Mouse (Mus musculus): Measurements from ENCODE around the gene Bax. TPM values are rescaled to one million over a fixed set of nuclear protein-coding genes. Genes with fewer than 3 reads are reported as not detected.

Bax gene
- polyA plus RNA-seq, 1 experiment from 2014 or later: 70.3 TPM

DNA sequence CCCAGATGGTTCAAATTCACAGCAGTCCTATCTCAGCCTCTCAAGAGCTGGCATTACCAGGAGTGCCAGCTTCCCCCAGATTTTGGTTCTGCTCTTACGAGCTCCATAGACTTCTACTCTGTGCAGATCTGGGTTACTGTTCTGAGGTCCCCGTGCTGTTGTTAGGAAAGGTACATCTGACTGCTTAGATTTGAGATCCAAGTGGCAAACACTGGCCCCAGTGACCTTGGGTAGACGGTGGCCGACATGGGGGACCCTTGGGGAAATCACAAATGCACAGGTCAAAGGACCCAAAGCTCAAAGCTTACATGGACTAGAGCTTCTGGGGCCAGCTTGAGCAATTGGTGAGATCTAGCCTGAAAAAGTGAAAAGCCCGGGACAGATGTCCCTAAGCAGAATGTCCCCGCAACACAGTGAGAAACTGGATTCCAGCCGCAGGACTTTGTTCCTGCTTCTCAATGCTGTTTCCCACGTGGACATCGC is 9.9 kb downstream of the Bax start:
- ATAC-seq (ENCODE audit: insufficient read depth): no peak
- H3K9me3 ChIP-seq (replicated peaks): no peaks in the 10 kb centered on the region
- peaks cover 55% of the 10 kb centered on the region for H3K4me1 ChIP-seq (replicated peaks)
- WGBS (ENCODE audit: insufficient replicate concordance): 54% methylated on average over 9 of the region's 9 CpGs
- peak overlapping the region; percentile 97 for H3K27ac ChIP-seq (replicated peaks)
- H3K9ac ChIP-seq: 0 out of 2 replicates have a peak overlapping the region, but pooled peaks have one; percentile 80
- peak overlapping the region; percentile 87 for H3K4me2 ChIP-seq
- peak overlapping the region; percentile 76; the same call in 1 of the 2 replicates for H3K4me3 ChIP-seq (replicated peaks)
- no peaks in the 10 kb centered on the region for H3K27me3 ChIP-seq
- H3K36me3 ChIP-seq (replicated peaks): peaks cover 54% of the 10 kb centered on the region

DNA sequence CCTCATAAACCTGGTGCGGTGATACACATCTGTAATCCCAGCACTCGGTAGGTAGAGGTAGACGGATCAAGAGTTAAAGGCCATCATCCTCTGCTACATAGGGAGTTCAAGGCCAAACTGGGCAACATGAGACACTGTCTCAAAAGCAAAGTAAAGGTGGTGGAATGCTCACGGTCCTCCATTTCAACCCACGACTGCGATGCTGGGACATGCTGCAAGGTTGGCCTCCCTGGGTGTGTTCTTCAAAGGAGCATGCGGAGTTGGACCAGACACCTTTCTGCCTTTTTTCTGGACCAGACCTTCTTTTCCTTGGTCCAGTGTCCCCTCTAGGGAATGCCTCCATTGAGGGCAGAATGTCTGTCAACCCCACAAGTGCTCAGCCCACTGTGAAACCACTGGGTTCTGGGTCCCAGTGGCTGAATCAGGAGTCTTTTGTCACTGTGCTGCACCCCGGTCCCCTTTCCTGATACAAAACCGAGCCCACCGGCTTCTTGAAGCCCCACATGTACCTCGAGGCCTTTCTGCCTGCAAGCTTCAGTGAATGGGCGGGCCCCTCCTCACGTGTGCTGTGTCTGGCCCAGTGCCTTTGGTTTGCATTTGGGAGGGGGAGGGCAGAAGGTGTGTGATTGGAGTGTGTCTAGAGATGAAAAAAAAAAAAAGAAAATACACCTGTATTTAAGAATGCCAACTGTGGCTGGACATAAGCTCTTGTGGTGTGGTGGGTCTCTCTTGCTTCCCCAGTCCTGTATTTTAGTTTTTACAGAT is 10.6 kb downstream of the Bax start:
- H3K4me1 ChIP-seq (replicated peaks): peaks cover 55% of the 10 kb centered on the region
- H3K4me3 ChIP-seq (replicated peaks): no peak overlapping the region
- H3K27me3 ChIP-seq: no peaks in the 10 kb centered on the region
- H3K9ac ChIP-seq: no peak overlapping the region
- ATAC-seq (ENCODE audit: insufficient read depth): no peak
- no peaks in the 10 kb centered on the region for H3K9me3 ChIP-seq (replicated peaks)
- H3K36me3 ChIP-seq (replicated peaks): peaks cover 52% of the 10 kb centered on the region
- peak overlapping the region; percentile 87; the same call in 1 of the 2 replicates for H3K4me2 ChIP-seq
- peak overlapping the region; percentile 97 for H3K27ac ChIP-seq (replicated peaks)
- 73% methylated on average over 13 of the region's 13 CpGs for WGBS (ENCODE audit: insufficient replicate concordance)

DNA sequence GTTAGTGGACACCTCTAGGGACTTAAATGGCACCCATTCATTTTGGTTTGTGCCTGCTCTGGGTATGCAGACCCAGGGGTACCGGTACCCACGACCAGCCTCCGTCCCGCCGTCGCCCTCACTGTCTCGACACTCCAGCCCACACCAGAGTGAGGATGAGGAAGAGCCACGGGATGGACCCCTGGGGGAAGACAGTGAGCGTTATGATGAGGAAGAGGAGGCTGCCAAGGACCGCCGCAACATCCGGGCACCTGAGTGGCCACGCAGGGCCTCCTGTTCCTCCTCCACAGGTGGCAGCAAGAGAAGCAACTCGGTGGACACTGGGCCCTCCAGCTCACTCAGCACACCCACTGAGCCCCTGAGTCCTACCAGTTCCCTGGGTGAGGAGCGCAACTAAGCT is 11.7 kb downstream of the Bax start:
- Histone ChIP-seq H3K27me3 (no peaks in the 10 kb centered on the region), H3K4me3 (replicated peaks) (no peak overlapping the region), H3K27ac (replicated peaks) (no peak overlapping the region), H3K36me3 (replicated peaks) (peaks cover 52% of the 10 kb centered on the region), H3K9ac (no peak overlapping the region), H3K4me2 (no peak overlapping the region), H3K4me1 (replicated peaks) (peaks cover 46% of the 10 kb centered on the region), H3K9me3 (replicated peaks) (no peaks in the 10 kb centered on the region)
- ATAC-seq (ENCODE audit: insufficient read depth): no peak
- WGBS (ENCODE audit: insufficient replicate concordance): 87% methylated on average over 15 of the region's 15 CpGs

DNA sequence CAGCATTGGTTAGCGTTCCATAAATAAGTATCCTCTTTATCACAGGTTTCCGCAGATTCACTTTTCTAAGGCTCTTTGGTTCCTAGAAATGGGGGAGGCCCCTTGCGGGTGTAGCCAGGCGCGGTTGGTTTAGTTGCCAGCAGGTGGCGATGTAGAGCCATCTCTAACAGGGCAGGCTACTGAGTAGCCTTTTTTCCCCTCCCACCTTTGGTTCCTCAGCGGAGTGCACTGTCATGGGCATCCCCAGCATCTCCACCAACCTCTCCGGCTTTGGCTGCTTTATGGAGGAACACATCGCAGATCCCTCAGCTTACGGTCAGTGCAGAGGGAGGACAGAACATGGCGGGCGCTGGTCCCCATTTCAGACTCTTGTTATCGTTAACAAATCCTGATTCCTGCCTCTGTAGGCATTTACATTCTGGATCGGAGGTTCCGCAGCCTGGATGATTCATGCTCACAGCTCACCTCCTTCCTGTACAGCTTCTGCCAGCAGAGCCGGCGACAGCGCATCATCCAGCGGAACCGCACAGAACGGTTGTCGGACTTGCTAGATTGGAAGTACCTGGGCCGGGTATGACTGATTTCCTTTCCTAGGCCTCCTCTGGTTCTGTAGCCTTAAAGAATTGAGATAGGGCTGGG is 15.2 kb downstream of the Bax start:
- Histone ChIP-seq H3K27ac (replicated peaks) (0 out of 2 replicates have a peak overlapping the region, but pooled peaks have one; percentile 19), H3K9ac (no peak overlapping the region), H3K9me3 (replicated peaks) (no peaks in the 10 kb centered on the region), H3K27me3 (no peaks in the 10 kb centered on the region), H3K4me3 (replicated peaks) (0 out of 2 replicates have a peak overlapping the region, but pooled peaks have one; percentile 1), H3K4me1 (replicated peaks) (peaks cover 33% of the 10 kb centered on the region), H3K36me3 (replicated peaks) (peaks cover 34% of the 10 kb centered on the region), H3K4me2 (0 out of 2 replicates have a peak overlapping the region, but pooled peaks have one; percentile 20)
- 50% methylated on average over 23 of the region's 23 CpGs for WGBS (ENCODE audit: insufficient replicate concordance)
- ATAC-seq (ENCODE audit: insufficient read depth): peak; percentile 68

DNA sequence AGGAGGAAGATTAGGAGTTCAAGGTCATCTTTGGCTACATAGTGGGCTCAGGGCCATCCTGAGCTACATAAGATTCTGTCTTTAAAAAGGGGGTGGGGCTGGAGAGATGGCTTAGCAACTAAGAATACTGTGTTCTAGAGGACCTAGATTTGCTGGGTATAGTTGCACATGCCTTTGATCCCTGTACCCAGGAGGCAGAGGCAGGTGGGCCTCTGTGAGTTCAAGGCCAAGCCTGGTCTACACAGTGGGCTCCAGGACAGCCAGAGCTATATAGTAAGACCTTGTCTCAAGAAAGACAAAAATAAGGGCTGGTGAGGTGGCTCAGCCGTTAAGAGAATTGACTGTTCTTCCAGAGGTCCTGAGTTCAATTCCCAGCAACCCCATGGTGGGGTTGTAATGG is 16.7 kb downstream of the Bax start:
- H3K9me3 ChIP-seq (replicated peaks): no peaks in the 10 kb centered on the region
- H3K4me2 ChIP-seq: no peak overlapping the region
- no peaks in the 10 kb centered on the region for H3K27me3 ChIP-seq
- no peak overlapping the region for H3K4me3 ChIP-seq (replicated peaks)
- peaks cover 22% of the 10 kb centered on the region for H3K36me3 ChIP-seq (replicated peaks)
- H3K27ac ChIP-seq (replicated peaks): no peak overlapping the region
- H3K4me1 ChIP-seq (replicated peaks): peaks cover 26% of the 10 kb centered on the region
- WGBS (ENCODE audit: insufficient replicate concordance): 79% methylated on average over 1 of the region's 1 CpGs
- ATAC-seq (ENCODE audit: insufficient read depth): no peak
- H3K9ac ChIP-seq: no peak overlapping the region

DNA sequence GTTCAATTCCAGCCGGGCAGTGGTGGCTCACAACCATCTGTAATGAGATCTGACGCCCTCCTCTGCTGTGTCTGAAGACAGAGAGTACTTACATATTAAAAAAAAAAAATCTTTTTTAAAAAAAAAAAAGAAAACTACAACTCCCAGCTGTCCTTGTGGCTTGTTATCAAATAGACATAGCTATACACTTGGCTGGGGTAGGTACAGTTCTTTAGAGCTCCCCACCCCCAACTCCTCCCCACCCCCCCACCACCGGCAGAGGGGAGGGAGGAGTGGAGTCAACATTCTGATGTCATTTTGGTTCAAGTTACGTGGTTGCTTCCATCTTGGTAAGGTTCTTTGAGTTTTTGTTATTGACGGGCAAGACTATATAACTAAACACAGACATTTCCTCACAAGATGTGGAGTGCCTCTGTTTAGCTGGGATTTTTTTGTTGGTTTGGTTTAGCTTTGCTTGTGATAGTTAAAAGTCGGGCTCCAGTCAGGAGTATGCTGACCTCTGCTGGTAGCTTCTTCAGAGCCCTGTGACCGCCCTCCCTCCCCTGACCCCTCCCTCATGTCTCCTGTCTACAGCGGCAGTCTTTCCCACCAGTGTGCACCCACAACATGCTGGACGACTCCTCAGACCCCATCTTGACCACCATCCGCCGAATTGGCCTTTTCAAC is 19.2 kb downstream of the Bax start:
- Histone ChIP-seq H3K4me3 (replicated peaks) (peak overlapping the region; percentile 21; the same call in 1 of the 2 replicates), H3K27me3 (no peaks in the 10 kb centered on the region), H3K9ac (no peak overlapping the region; the same call in 1 of the 2 replicates), H3K4me1 (replicated peaks) (peaks cover 26% of the 10 kb centered on the region), H3K9me3 (replicated peaks) (no peaks in the 10 kb centered on the region), H3K27ac (replicated peaks) (no peak overlapping the region), H3K36me3 (replicated peaks) (peaks cover 17% of the 10 kb centered on the region), H3K4me2 (peak overlapping the region; percentile 46)
- ATAC-seq (ENCODE audit: insufficient read depth): 0 out of 2 replicates have a peak, but pooled peaks have one; percentile 25
- 23% methylated on average over 11 of the region's 11 CpGs for whole genome bisulfite sequencing (ENCODE audit: insufficient replicate concordance)

DNA sequence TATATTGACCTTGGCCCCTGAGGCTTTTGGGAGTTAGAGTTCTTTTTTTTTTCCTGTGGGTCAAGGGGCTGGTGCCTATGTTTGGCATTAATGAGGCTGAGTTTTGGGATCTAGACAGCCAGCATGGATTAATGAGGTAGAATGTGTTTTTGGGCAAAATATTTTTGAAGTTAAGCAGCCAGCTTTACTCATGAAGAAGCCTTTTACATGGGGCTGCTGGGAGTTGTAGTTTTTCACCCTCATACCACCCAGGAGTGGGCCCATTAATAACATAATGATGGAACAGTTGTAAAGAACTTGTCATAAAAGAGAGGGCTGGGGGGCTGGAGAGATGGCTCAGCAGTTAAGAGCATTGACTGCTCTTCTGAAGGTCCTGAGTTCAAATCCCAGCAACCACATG is 20.1 kb downstream of the Bax start:
- no peaks in the 10 kb centered on the region for H3K9me3 ChIP-seq (replicated peaks)
- peaks cover 18% of the 10 kb centered on the region for H3K4me1 ChIP-seq (replicated peaks)
- peaks cover 9% of the 10 kb centered on the region for H3K36me3 ChIP-seq (replicated peaks)
- no peak overlapping the region for H3K4me3 ChIP-seq (replicated peaks)
- H3K27ac ChIP-seq (replicated peaks): no peak overlapping the region
- no peaks in the 10 kb centered on the region for H3K27me3 ChIP-seq
- ATAC-seq (ENCODE audit: insufficient read depth): no peak
- H3K9ac ChIP-seq: no peak overlapping the region
- H3K4me2 ChIP-seq: no peak overlapping the region

DNA sequence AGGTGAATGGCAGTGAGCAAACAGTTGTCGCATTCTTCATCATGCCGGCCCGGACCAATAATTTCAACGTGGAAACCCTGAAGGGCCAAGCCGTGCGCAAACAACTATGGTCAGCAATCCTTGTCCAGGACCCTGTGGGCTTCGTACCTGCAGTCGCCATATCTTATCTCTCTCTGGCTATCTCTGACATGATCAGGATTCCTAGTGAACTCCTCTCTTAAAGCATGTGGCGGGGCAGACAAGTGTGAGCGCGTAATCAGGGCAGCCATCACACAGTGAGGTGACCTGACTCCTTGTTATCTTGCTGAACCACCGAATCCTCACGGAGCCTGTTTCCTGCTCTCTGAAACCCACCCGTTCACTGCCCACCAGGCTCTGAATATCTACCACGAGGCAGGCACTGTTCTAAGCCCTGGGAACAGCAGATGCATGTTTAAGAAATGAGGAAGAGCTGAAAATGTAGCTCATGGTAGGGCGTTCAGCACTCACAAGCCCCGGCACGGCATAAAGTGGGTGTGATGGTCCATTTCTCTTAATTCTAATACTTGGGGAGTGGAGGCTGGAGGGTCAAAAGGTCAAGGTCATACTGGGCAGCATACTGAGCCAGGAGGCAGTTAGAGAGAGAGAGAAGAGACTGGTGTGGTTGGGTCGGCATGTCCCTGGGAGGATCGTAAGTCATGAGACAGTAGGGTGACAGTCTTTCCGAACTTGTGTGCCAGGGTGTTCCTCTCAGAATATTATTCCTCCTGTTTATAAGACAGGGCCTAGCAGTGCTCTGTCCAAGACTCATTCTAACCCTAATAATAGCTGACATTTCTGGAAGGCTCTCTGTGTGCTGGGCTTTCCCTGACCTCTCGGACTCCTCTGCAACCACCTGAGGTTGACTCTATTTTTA is 22.9 kb downstream of the Bax start:
- Histone ChIP-seq H3K27ac (replicated peaks) (no peak overlapping the region), H3K36me3 (replicated peaks) (peaks cover 17% of the 10 kb centered on the region), H3K4me1 (replicated peaks) (peaks cover 10% of the 10 kb centered on the region), H3K4me3 (replicated peaks) (no peak overlapping the region), H3K9me3 (replicated peaks) (no peaks in the 10 kb centered on the region), H3K27me3 (no peaks in the 10 kb centered on the region), H3K9ac (no peak overlapping the region), H3K4me2 (no peak overlapping the region)
- ATAC-seq (ENCODE audit: insufficient read depth): no peak
- 51% methylated on average over 22 of the region's 22 CpGs for WGBS (ENCODE audit: insufficient replicate concordance)

DNA sequence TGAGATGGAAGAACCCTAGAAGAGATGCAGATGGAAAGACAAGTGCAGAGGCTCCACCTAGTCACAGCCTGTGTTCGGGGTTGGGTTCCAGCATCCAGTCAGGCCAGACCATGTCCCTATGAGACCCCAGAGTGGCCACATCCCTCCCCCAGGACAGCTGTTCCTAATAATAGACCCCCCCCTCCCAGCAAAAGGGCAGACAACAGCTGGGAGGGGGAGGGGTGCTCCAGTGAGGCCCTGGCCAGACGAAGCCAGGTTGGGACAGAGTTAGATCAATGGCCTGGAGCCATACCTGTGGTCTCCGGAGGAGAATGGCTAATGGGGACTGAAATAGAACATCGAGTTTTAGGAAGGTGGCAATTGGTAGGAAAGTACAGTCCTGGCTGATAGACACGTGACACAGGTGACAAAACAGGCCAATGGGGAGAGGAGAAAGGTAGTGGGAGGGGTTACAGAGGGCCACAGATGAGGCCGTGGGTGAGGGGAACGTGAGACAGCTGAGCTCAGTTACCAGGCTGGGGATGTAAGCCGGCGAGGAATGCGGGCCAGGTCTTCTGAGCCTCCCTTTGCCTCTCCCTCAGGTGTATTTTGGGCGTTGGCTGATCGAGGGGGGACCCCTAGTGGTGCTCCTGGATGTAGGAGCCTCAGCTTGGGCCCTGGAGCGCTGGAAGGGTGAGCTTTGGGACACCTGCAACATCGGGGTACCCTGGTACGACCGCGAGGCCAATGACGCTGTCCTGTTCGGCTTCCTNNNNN is 29.0 kb downstream of the Bax start, which contains the start of gene Ruvbl2:
Gene Ruvbl2 (minus strand): TSS at position 576 of the 756 bp plus-strand sequence.
- Histone ChIP-seq H3K4me1 (replicated peaks) (peaks cover 36% of the 10 kb centered on the region), H3K27me3 (no peaks in the 10 kb centered on the region; the same call in 1 of the 2 replicates), H3K36me3 (replicated peaks) (peaks cover 10% of the 10 kb centered on the region; the same call in 1 of the 2 replicates), H3K4me2 (no peak within 1 kb of the TSS), H3K27ac (replicated peaks) (no peak within 1 kb of the TSS), H3K9ac (no peak within 1 kb of the TSS), H3K4me3 (replicated peaks) (no peak within 1 kb of the TSS), H3K9me3 (replicated peaks) (no peaks in the 10 kb centered on the region)
- no peak for ATAC-seq (ENCODE audit: insufficient read depth)
- 50% methylated on average over 19 of the region's 19 CpGs for WGBS (ENCODE audit: insufficient replicate concordance)

DNA sequence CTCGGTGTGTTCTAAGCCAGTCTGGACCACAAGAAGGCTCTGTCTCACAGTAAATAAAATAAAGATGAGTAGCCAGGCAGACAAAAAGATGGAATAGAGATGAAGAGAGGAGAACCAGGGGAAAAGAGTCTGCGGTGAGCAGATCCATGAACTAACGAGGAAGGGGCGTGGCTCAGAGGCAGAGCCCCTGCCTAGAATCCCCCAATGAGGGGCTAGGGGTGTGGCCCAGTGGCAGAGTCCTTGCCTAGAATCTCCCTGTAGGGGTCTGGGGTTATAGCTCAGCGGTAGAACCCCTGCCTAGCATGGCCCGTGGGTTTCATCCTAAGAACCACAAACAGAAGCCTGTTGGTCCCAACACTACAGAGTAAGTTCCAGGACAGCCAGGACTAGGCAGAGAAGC is 29.7 kb downstream of the Bax start:
- no peaks in the 10 kb centered on the region; the same call in 1 of the 2 replicates for H3K27me3 ChIP-seq
- peaks cover 40% of the 10 kb centered on the region for H3K4me1 ChIP-seq (replicated peaks)
- H3K27ac ChIP-seq (replicated peaks): no peak overlapping the region
- H3K9ac ChIP-seq: no peak overlapping the region
- H3K4me2 ChIP-seq: no peak overlapping the region
- no peak overlapping the region for H3K4me3 ChIP-seq (replicated peaks)
- peaks cover 12% of the 10 kb centered on the region for H3K36me3 ChIP-seq (replicated peaks)
- no peaks in the 10 kb centered on the region for H3K9me3 ChIP-seq (replicated peaks)
- WGBS (ENCODE audit: insufficient replicate concordance): 45% methylated on average over 6 of the region's 6 CpGs
- no peak for ATAC-seq (ENCODE audit: insufficient read depth)

Data from liver, embryonic 15.5 days (tissue).